Mouse (Mus musculus) olfactory bulb, adult 2 months (tissue): ENCODE measurements around the gene Dync1li1. TPM values are rescaled to one million over a fixed set of nuclear protein-coding genes. Genes with fewer than 3 reads are reported as not detected.

Experiments
- H3K27ac ChIP-seq: fragments of 200-500 bp; 2 replicates; pipeline ENCODE4 v1.5.1; 2012; ENCODE audit warnings: low read depth, low read length; ENCODE audit not compliant: insufficient read depth
- H3K4me1 ChIP-seq: fragments of 200-500 bp; 2 replicates; pipeline ENCODE4 v1.6.1; 2012; ENCODE audit warnings: low read length; ENCODE audit not compliant: control insufficient read depth, insufficient read depth
- H3K4me3 ChIP-seq: fragments of 200-500 bp; 2 replicates; pipeline ENCODE4 v1.5.1; 2012; ENCODE audit warnings: mild to moderate bottlenecking, low read depth, low read length, moderate library complexity; ENCODE audit not compliant: insufficient read depth
- CTCF ChIP-seq: fragments of 200-500 bp; IDR thresholded peaks from 2 replicates; pipeline ENCODE4 v1.5.1; 2012; ENCODE audit warnings: low read depth, mild to moderate bottlenecking, low read length, moderate library complexity; ENCODE audit not compliant: insufficient read depth
- POLR2A ChIP-seq: fragments of 200-500 bp; IDR thresholded peaks from 2 replicates; pipeline ENCODE4 v1.6.1; 2012; ENCODE audit warnings: mild to moderate bottlenecking, low read depth, low read length, moderate library complexity; ENCODE audit not compliant: insufficient read depth
- WGBS: fragments of 180-500 bp; shearing (Covaris S2); methylation state at CpG from one replicate; pipeline ENCODE4 v1.1.7; 2018; 5-methylcytosine and 5-hydroxymethylcytosine counted together
- polyA plus RNA-seq: library from polyadenylated mRNA; stranded (reverse); fragments of >200 nt; gene quantifications from 2 replicates; pipeline ENCODE4 v1.2.4, GENCODE M21; 2012; ENCODE audit warnings: low replicate concordance; ENCODE audit not compliant: missing spikeins, insufficient read depth, insufficient read length

The Dync1li1 gene
- polyA plus RNA-seq, 1 experiment, result not detected

- Histone ChIP-seq H3K4me3 (peak overlapping the region; percentile 63), H3K27ac (no peak overlapping the region), H3K4me1 (peaks cover 8% of the 10 kb centered on the region)
- TF ChIP-seq POLR2A (0 out of 2 replicates have a peak, but pooled peaks have one; percentile 23), CTCF (peak; percentile 97)
- 4% methylated on average over 36 of the region's 36 CpGs for WGBS
These were observed 64.4 kb downstream of the Dync1li1 start for GRCm38 (mm10) chr9:114752863-114753484.

GRCm38 (mm10) chr9:114758272-114758671 lies 69.7 kb downstream of the Dync1li1 start:
- no peak overlapping the region for H3K27ac ChIP-seq
- TF ChIP-seq CTCF (no peak), POLR2A (no peak)
- H3K4me1 ChIP-seq, result peaks cover under 1% of the 10 kb centered on the region
- 83% methylated on average over 7 of the region's 7 CpGs for WGBS
- H3K4me3 ChIP-seq, result no peak overlapping the region

GRCm38 (mm10) chr9:114758801-114759200 lies 70.2 kb downstream of the Dync1li1 start:
- TF ChIP-seq CTCF (no peak), POLR2A (no peak)
- H3K27ac ChIP-seq, result no peak overlapping the region
- H3K4me1 ChIP-seq, result no peaks in the 10 kb centered on the region
- H3K4me3 ChIP-seq, result no peak overlapping the region
- 92% methylated on average over 5 of the region's 5 CpGs for WGBS

GRCm38 (mm10) chr9:114759886-114760285 lies 71.3 kb downstream of the Dync1li1 start:
- Histone ChIP-seq H3K4me1 (no peaks in the 10 kb centered on the region), H3K27ac (no peak overlapping the region), H3K4me3 (no peak overlapping the region)
- WGBS, result 72% methylated on average over 4 of the region's 4 CpGs
- no peak for TF ChIP-seq CTCF
- no peak for TF ChIP-seq POLR2A

GRCm38 (mm10) chr9:114760353-114760752 lies 71.8 kb downstream of the Dync1li1 start:
- no peak for TF ChIP-seq POLR2A
- no peak for TF ChIP-seq CTCF
- H3K4me3 ChIP-seq, result no peak overlapping the region
- WGBS, result 86% methylated on average over 5 of the region's 5 CpGs
- no peak overlapping the region for H3K27ac ChIP-seq
- H3K4me1 ChIP-seq, result no peaks in the 10 kb centered on the region

- WGBS, result 88% methylated on average over 11 of the region's 11 CpGs
- TF ChIP-seq POLR2A (no peak), CTCF (no peak)
- Histone ChIP-seq H3K4me1 (no peaks in the 10 kb centered on the region), H3K27ac (no peak overlapping the region), H3K4me3 (no peak overlapping the region)
These were observed 73.3 kb downstream of the Dync1li1 start for GRCm38 (mm10) chr9:114761848-114762247.

GRCm38 (mm10) chr9:114763341-114763740 lies 74.8 kb downstream of the Dync1li1 start:
- Histone ChIP-seq H3K27ac (no peak overlapping the region), H3K4me3 (no peak overlapping the region), H3K4me1 (0 out of 2 replicates have a peak, but pooled peaks cover 5% of the 10 kb centered on the region)
- 68% methylated on average over 13 of the region's 13 CpGs for WGBS
- no peak for TF ChIP-seq CTCF
- no peak for TF ChIP-seq POLR2A

GRCm38 (mm10) chr9:114767030-114767429 lies 78.4 kb downstream of the Dync1li1 start:
- TF ChIP-seq POLR2A (no peak), CTCF (no peak)
- WGBS, result 40% methylated on average over 13 of the region's 13 CpGs
- Histone ChIP-seq H3K4me1 (0 out of 2 replicates have a peak, but pooled peaks cover 5% of the 10 kb centered on the region), H3K27ac (no peak overlapping the region), H3K4me3 (no peak overlapping the region)

- no peak overlapping the region for H3K27ac ChIP-seq
- H3K4me1 ChIP-seq, result 0 out of 2 replicates have a peak, but pooled peaks cover 5% of the 10 kb centered on the region
- TF ChIP-seq POLR2A, result no peak
- no peak for TF ChIP-seq CTCF
- H3K4me3 ChIP-seq, result no peak overlapping the region
- WGBS, result 83% methylated on average over 2 of the region's 2 CpGs
These were observed 78.9 kb downstream of the Dync1li1 start for GRCm38 (mm10) chr9:114767507-114767906.

- 79% methylated on average over 10 of the region's 10 CpGs for WGBS
These were observed 79.5 kb downstream of the Dync1li1 start for GRCm38 (mm10) chr9:114768066-114768465.

More at GRCm38 (mm10) chr9:114768066-114768465, 79.5 kb downstream of the Dync1li1 start:
- H3K4me1 ChIP-seq, result 0 out of 2 replicates have a peak, but pooled peaks cover 5% of the 10 kb centered on the region
- no peak for TF ChIP-seq POLR2A
- TF ChIP-seq CTCF, result no peak
- H3K4me3 ChIP-seq, result no peak overlapping the region
- H3K27ac ChIP-seq, result no peak overlapping the region
